Mouse (Mus musculus) MN1 (cell line): ENCODE data around the gene Nfix.

ENCODE experiments used
- DNase-seq: peaks from one replicate; pipeline ENCODE4 v3.0.0-alpha.2; 2016; ENCODE audit warnings: low spot score

The Nfix gene

DNA sequence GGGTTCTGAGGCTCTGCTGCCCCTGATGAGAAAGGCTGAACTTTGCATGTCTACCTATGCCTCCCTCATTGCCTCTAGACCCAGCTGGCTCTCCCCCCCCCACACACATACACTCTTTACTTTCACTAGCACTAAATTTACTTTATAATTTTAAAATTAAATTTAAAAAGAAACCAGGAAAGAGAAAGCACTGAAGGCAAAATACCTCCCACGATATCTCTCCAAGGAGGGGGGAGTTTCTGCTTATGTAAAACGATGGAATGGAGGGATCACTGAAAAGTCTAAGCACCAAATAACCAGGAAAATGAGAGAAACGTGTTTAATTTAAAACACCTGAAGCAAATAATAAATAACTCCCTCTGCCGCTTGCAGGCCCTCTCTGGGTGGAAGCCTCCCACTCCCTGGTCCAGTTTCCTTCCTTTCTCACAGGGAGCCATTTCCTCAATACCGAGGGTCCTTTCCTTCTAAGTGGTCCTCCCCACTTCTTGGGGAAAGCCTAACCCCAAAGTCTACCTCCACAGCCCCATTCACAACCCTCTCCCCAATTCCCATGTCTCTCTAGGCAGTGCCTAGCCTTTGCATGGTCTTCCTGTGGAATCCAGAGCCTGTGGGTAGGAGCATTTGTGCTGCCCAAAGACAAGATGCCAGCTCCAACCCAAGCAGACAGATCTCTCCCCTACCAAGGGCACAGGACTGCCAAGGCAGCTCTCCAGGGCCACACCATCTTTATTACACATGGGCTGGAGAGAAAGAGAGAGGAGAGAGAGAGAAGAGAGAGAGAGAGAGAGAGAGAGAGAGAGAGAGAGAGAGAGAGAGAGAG, 18.2 kb downstream of the Nfix start:
- no peak for DNase-seq

- no peak for DNase-seq
Measured at GRCm38 (mm10) chr8:84780949-84781680, 19.0 kb downstream of the Nfix start.

DNA sequence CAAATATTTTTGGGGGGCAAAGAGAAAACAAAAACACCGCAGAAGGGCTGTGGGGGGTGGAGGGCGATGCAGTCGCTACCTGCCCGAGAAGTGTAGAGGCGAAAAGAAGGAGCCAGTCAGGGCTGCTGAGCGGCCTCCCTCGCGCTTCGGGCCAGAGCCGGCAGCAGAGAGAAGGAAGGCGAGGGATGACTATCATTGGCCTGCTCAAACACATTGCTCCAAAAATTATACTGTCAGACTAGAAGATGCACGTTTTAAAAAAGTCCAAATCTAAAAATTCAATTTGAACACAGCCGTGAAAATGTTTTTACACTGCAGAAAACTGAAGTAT, 20.0 kb downstream of the Nfix start:
- DNase-seq: no peak

- no peak for DNase-seq
Measured at GRCm38 (mm10) chr8:84779519-84780224, 20.5 kb downstream of the Nfix start.

GRCm38 (mm10) chr8:84778638-84779380, 21.3 kb downstream of the Nfix start:
- no peak for DNase-seq

DNA sequence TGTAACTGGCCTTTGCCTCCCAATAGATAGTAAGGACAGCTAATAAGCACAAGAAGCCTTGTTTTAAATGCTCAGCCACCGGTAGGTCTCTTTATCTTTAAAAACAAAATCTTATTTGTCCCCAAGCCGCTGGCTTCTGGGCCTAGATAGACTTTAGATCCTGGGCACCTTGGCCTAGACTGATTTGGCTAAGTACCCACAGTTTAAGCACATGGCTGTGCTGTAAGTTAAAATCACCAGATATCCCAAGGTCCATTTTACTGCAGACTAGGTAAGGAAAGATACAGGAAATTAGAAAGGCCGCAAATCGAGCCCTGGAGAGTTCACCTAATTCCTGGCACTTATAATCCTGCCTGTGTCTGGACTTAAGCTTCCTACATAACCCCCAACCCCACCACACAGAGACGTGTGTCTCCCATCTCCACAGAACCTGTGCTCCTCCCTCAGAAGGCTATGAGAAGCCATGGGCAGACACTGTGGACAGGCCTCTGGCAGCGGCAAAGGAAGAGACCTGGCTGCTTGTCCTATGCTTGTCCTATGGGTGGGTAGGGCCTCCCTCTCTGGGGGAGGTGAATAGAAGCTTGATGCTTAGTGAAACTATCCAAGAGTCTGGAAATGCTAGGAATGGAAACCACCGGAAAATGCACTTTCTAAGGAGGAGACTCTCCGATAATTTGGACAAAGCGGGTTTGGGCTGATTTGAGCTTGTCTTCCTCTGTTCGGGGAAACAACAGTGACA, 22.1 kb downstream of the Nfix start:
- no peak for DNase-seq

- no peak for DNase-seq
Measured at GRCm38 (mm10) chr8:84776569-84776968, 23.6 kb downstream of the Nfix start.

DNA sequence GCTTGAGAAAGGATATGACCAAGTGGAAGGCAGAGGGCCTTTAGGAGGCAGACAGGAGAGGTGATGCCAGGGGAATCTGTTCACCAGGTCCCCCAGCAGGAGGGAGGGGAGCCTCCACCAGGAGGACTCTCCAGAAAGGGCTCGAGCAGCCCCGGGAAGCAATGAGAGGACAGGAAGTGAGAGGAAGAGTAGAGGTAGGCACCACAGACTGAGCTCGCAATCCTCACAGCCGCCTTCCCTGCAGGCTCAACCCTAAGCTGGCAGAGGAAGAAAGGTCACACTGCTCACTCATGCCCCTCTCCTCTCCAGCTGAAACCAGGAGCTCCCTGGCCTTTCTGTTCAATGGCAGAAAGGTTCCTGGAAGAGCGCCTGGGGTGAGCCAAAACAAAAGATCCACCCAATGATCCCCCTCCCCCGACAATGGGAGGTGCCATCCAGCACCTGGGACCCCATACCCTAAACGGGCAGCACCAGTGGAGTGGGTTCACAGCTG, 24.5 kb downstream of the Nfix start:
- DNase-seq: peak; percentile 55

DNA sequence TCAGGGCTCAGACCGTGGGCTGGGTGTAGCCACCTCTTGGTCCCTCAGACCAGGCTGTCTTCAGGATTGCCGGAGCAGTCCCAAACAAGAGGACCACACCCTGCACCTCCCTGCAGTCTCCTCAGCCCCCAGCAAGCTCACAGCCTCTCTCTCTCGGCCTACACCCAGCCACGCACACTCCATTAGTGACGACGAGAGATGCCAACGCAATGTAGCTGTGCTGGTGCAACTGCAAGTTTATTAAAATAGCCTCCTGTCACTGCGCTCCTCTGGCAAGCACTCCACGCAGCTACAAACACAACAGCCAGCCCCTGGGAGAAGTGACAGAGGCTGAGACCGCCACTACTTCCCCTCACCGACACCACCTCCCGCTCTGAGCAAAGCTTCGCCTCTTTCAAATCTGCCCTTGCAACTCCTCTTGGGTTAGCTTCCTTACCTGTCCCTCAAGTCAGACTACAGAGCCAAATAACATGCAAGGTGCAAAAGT, 25.0 kb downstream of the Nfix start:
- DNase-seq: peak; percentile 69

DNA sequence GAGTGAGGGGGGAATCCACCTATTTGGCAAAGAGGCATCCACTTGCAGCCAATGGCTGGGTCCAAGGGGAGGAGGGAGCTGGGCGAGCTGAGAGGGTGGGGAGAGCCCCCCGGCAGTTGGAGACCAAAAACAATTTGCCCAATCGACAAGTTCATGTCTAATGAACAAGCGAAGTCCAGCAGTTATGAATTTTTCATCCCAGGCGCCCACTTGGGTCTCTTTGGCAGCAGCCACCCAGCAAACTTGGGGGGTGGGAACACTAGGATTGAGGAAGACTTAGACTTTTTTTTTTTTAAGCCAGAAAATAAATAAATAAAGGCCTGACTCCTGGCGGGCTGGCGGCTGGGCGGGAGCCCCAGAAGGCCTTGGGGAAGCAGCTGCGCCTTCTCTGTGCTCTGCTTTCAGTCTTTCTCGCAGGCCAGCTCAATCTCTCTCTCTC, 25.7 kb downstream of the Nfix start:
- DNase-seq: peak; percentile 91

DNA sequence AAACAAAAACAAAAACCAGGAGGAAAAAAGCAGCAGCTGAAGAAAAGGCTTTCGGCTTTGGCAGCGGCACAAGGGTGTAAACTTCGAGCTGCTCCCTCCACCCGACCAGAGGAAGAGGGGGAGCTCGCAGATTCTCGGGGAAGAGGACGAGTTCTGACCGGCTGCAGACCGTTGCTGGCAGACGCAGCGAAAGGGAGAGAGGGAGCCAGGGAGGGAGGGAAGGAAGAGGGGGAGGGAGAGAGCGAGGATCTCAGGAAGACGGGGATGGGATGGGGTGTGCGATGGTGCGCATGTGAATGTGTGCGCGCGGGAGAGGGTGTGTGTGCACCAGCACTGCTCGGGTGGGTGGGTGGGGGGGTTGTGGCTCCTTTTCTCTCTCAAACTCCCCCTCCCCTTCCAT, 26.3 kb downstream of the Nfix start:
- DNase-seq: peak; percentile 87

DNA sequence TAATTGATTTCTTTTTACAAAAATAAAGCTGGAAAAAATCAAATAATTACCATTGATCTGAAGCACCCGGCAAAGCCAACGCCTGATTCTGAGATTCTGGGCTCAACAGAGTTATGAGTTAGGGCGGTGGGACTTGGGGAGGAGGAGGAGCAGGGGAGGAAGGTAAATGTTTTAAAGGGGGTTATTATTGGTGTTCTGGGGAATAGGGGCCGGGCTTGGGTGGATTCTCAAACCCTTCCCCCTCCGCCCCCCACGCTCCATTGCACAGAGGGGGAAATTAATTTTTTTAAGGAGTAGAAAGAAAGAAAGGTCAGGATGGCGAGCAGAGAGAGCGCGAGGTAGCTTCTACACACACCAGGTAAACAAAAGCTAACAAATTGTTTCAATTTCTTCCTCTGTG, 26.8 kb downstream of the Nfix start:
- no peak for DNase-seq

GRCm38 (mm10) chr8:84772628-84773027, 27.5 kb downstream of the Nfix start:
- DNase-seq: no peak

DNA sequence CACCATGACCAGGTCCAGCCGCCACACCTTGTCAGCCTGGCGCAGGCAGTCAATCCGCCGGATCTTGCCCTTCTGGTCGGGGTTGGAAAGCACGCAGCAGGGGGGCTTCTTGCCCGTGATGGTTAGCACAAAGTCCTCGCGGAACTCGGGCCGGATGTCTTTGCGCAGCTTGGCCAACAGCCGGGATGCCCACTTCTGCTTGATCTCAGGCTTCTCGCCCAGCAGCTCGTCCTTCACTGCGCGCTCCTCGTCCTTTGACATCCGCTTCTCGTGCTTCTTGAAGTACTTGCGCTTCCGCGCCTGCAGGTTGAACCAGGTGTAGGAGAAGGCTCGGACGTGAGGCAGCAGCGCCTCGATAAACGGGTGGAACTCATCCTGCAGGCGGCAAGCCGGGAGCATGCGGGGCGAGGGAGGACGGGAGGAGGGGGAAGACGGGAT, 28.2 kb downstream of the Nfix start:
- DNase-seq: no peak

DNA sequence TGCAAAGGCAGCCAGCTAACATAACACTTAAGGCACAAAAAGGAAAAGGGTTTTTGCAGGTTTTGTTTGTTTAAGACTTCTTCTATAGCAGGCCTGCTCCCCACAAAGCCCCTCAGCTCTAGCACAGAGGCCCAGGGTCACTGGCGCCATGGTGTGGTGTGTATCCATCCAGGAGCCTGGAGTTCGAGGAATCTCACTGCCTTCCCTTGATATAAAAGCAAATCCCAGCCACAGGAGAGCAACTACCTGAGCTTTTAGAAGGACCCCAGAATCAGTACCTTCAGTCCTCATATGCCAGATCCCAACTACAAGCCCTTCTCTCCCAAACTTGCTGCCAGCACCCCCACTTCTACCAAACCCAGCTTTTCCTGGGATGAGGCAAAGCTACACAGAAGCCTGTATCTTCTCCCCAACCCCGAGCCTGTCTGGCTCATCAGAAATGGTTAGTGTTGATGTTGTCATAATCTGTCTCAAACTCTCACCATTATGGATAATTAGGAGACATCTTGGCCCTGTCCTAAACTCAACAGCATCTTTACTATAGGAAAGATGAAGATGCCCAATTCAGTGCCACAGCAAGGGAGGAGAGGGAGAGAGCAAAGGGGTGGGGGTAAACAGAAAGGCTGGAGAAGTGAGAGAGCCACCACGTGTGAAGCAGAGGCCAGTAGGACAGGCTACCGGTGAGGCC, 29.0 kb downstream of the Nfix start:
- no peak for DNase-seq

DNA sequence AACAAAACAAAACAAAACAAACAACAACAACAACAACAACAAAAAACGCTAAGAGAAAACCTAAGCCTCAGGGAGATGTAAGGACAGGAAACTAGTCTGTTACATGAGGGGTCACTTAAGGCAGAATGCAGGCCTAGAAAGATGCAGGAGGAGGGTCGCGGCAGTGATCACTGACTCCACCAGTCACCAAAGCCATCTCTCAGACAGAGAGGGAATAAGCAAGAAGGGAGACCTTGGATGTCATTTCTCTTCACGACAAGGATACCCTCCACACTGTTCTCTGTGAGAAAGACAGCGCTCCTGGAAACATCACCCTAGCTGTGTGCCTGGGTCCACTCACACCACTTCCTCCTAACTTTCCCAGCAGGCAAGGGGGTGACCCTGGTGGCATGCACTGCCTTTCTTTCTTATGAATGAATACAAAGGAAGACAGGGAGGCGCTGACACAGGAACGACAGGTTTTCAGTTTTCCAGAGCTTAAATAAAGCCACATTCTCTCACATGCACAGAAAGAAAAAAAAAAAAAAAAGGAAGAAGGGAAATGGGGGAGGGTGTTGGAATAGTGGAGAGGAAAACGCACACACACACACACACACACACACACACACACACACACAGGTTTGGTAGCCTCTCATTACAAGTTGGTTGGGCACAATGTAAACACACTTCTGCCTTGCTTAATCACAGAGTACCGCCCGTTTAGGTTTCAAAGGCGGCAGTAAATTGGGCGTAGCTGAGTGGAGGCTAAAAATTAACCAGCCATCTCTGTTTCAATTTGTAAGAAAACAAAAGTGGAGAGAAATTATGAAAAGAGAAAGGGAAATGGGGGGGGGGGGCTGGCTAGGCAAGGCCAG, 29.8 kb downstream of the Nfix start:
- no peak for DNase-seq

GRCm38 (mm10) chr8:84769324-84769723, 30.8 kb downstream of the Nfix start:
- no peak for DNase-seq

- no peak for DNase-seq
Measured at GRCm38 (mm10) chr8:84768343-84769095, 31.6 kb downstream of the Nfix start.

DNA sequence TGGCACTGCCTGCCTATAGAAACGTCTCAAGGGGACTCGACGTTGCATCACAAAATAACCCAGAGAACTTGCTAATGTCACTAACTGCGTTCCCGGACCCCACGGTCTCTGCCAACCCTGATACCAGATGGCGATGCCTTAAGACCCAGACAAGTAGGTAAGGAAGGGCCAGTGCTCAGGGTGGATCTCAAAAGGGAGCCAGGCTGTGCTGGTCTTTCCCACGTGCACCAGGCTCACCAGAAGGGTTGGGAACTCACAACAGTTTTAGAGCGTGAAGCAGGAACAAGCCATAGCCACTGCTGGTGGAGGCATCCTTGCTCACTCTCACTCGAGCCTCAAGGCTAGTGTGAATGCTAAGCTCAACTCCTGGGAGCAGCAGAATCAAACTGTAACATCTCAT, 32.9 kb downstream of the Nfix start:
- DNase-seq: no peak
